Mouse (Mus musculus) heart, embryonic 10.5 days (tissue): ENCODE results near the gene Il17rb. TPM values are rescaled to one million over a fixed set of nuclear protein-coding genes. Genes with fewer than 3 reads are reported as not detected.

Experiments used
- DNase-seq: peaks from one replicate; pipeline ENCODE4 v3.0.0-alpha.2; 2017; ENCODE audit warnings: low spot score
- H3K27ac ChIP-seq: fragments of 300-500 bp; sonication (generic); 2 replicates; pipeline ENCODE4 v1.5.1; 2016; ENCODE audit warnings: mild to moderate bottlenecking
- H3K27me3 ChIP-seq: fragments of 300-500 bp; sonication (generic); 2 replicates; pipeline ENCODE4 v1.6.1; 2016; ENCODE audit warnings: mild to moderate bottlenecking; ENCODE audit not compliant: poor library complexity, insufficient read depth, severe bottlenecking
- H3K36me3 ChIP-seq: fragments of 300-500 bp; sonication (generic); 2 replicates; pipeline ENCODE4 v1.6.1; 2016; ENCODE audit warnings: mild to moderate bottlenecking, moderate library complexity
- H3K4me1 ChIP-seq: fragments of 300-500 bp; sonication (generic); 2 replicates; pipeline ENCODE4 v1.6.1; 2016; ENCODE audit warnings: mild to moderate bottlenecking
- H3K4me3 ChIP-seq: fragments of 300-500 bp; sonication (generic); 2 replicates; pipeline ENCODE4 v1.5.1; 2016; ENCODE audit warnings: mild to moderate bottlenecking, moderate library complexity
- H3K9me3 ChIP-seq: fragments of 300-500 bp; sonication (generic); 2 replicates; pipeline ENCODE4 v1.6.1; 2016; ENCODE audit warnings: mild to moderate bottlenecking, moderate library complexity
- WGBS: fragments of 180-500 bp; shearing (Covaris S2); methylation state at CpG from one replicate; pipeline ENCODE4 v1.1.7; 2016; 5-methylcytosine and 5-hydroxymethylcytosine counted together
- polyA plus RNA-seq: library from polyadenylated mRNA; unstranded; fragments of >200 nt; fragmentation: Nextera tagmentation; extraction: Ambion mirVana; gene quantifications from 2 replicates; pipeline ENCODE4 v1.2.1, GENCODE M21; 2016

Gene Il17rb
- polyA plus RNA-seq, 1 experiment from 2014 or later: 0.69 TPM

DNA sequence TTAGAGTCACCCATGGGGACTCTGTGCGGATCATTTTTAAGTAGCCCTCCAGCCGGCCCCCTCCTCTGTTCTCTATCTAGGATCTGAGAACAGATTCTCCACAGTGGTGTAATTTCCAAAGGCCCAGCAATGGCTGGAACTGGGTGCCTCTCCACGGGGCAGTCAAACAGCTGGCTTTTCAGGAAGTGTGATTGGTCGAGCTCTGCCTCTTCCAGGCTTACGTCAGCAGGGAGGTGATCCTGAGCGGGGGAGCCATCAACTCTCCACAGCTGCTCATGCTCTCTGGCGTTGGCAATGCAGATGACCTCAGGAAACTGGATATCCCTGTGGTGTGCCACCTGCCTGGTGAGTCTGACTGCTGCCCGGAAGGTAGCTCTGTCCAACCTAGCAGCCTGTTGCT, 24.7 kb upstream of the Il17rb start:
- 62% methylated on average over 8 of the region's 8 CpGs for WGBS
- DNase-seq: no peak
- Histone ChIP-seq H3K27me3 (0 out of 2 replicates have a peak, but pooled peaks cover 4% of the 10 kb centered on the region), H3K4me3 (no peak overlapping the region), H3K4me1 (0 out of 2 replicates have a peak, but pooled peaks cover 3% of the 10 kb centered on the region), H3K27ac (no peak overlapping the region), H3K36me3 (peaks cover 26% of the 10 kb centered on the region; the same call in 1 of the 2 replicates), H3K9me3 (no peaks in the 10 kb centered on the region)

DNA sequence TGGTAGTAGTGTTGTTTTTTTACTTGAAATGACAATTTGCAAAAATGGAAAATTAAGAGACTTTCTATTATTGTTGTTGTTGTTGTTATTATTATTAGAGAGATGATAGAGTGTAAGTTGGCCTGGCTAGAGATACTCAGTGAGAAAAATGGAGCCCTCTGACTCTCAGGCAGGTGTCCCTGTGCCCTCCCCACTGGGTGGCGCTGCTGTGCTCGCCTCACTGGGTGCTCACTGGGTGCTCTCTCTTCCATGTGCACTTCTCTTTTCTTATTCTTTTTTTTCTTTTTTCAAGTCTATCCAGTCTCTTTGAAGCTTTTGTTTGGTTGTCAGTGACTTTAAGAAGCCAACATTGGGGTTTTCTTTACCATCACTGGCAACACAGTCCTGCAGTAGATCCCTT, 18.7 kb upstream of the Il17rb start:
- no peak for DNase-seq
- no peaks in the 10 kb centered on the region for H3K27me3 ChIP-seq
- no peaks in the 10 kb centered on the region for H3K4me1 ChIP-seq
- no peaks in the 10 kb centered on the region for H3K9me3 ChIP-seq
- no peak overlapping the region for H3K27ac ChIP-seq
- no peak overlapping the region for H3K4me3 ChIP-seq
- 22% methylated on average over 2 of the region's 2 CpGs for WGBS
- no peaks in the 10 kb centered on the region; the same call in 1 of the 2 replicates for H3K36me3 ChIP-seq

DNA sequence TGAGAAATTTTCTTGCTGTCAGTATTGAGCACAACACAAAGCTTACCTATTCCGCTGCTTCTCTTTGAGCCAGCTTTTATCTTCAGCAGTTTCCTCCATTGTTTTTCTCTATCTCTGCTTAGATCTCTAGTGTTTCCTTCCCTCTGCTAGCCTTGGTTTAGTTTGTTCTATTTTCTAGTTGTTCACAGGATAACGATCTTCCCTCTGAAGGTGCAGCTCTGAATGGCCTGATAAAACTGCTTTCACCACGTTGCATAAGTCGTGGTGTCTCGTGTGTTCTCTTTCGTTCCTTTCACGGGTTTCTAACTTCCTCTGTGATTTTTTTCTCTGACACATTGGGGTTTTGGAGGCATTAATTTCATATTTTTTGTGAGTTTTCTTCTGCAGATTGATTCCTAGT, 15.7 kb upstream of the Il17rb start:
- Histone ChIP-seq H3K36me3 (no peaks in the 10 kb centered on the region), H3K27ac (no peak overlapping the region), H3K4me1 (no peaks in the 10 kb centered on the region), H3K9me3 (no peaks in the 10 kb centered on the region), H3K4me3 (no peak overlapping the region), H3K27me3 (no peaks in the 10 kb centered on the region)
- DNase-seq: no peak
- 53% methylated on average over 7 of the region's 7 CpGs for WGBS

DNA sequence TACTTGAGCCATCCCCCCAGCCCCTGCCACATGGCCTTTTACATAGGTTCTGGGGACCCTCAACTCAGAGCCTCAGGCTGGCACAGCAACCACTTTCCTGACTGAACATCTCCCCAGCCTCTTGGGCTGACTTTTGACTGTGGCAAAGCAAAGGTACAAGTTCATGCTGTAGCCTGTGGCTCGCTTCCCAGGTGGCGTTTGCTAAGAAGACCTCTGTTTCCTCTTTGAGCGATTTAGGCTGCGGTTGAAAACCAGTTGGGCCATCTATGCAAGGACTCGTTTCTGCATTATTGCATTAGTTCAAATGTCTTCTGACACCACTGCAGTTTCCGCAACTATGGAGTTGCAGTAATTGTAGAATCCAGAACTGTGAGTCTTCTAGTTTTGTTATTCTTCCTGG, 13.8 kb upstream of the Il17rb start:
- no peak for DNase-seq
- H3K4me1 ChIP-seq: no peaks in the 10 kb centered on the region
- H3K4me3 ChIP-seq: no peak overlapping the region
- no peaks in the 10 kb centered on the region for H3K36me3 ChIP-seq
- no peaks in the 10 kb centered on the region for H3K9me3 ChIP-seq
- no peak overlapping the region for H3K27ac ChIP-seq
- no peaks in the 10 kb centered on the region for H3K27me3 ChIP-seq
- 87% methylated on average over 6 of the region's 6 CpGs for WGBS

DNA sequence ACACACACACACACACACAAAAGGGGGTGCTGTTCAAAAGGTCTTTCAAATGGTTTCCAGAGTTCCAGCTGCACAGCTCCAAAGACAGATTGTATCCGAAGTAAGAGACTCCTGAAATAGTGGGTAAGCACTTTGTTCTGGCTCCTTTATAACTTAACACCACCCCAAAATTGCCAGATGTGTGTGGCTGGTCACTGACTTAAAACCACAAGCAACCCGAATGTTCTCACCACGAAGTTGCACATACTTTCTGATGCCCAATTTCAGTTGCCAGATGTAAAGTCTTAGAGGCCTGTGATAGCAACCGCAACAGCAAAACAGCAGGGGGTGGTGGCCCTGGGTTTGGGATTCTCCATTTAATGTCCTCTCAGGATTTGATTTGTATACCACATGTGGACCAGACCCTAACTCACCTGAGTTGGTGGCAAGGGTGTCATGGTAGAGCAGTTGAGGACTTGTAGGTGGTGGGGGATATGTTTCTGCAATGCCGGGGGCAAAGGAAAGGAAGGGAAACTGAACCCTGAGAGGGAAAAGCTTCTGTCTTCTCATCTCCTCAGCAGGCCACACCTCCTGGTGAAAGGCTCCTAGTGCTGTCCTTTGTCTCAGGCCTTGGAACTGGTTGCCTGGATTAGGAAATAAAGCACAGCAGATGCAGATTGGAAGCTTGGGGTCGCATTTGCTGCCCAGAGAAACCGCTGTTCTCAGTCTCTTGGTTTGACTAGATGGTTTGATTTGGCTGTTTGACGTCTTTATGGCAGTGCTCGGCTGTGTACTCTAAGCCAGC, 11.3 kb upstream of the Il17rb start:
- Histone ChIP-seq H3K27ac (no peak overlapping the region), H3K4me3 (no peak overlapping the region), H3K27me3 (no peaks in the 10 kb centered on the region), H3K4me1 (no peaks in the 10 kb centered on the region), H3K36me3 (no peaks in the 10 kb centered on the region), H3K9me3 (no peaks in the 10 kb centered on the region)
- 63% methylated on average over 9 of the region's 9 CpGs for WGBS
- DNase-seq: no peak

- no peak for DNase-seq
- 91% methylated on average over 8 of the region's 8 CpGs for WGBS
Measured at GRCm38 (mm10) chr14:30019375-30019774, 10.7 kb upstream of the Il17rb start.

DNA sequence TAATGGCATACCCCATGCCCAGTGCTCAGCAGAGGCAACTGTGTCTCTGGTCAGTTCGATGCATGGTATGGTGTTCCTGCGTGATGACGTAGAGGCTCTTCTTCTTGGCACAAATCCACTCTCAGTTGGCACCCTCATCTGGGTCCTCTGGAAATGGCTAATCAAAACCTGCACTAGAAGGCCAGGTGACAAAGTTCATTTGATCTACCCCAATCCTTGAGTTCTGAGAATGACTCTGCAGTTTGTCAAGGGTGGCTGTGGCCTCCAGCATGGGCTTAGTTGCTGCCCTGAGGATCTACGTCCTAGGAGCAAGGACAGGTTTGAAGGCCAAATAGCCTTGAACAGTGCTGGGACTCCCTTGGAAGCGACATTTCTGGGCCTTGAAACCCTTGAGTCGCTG, 10.2 kb upstream of the Il17rb start:
- Histone ChIP-seq H3K4me1 (no peaks in the 10 kb centered on the region), H3K36me3 (no peaks in the 10 kb centered on the region), H3K4me3 (no peak overlapping the region), H3K27me3 (no peaks in the 10 kb centered on the region), H3K9me3 (no peaks in the 10 kb centered on the region), H3K27ac (no peak overlapping the region)
- WGBS: 83% methylated on average over 6 of the region's 6 CpGs
- no peak for DNase-seq

More at GRCm38 (mm10) chr14:30019375-30019774, 10.7 kb upstream of the Il17rb start:
- Histone ChIP-seq H3K4me1 (no peaks in the 10 kb centered on the region), H3K36me3 (no peaks in the 10 kb centered on the region), H3K27me3 (no peaks in the 10 kb centered on the region), H3K27ac (no peak overlapping the region), H3K4me3 (no peak overlapping the region), H3K9me3 (no peaks in the 10 kb centered on the region)

DNA sequence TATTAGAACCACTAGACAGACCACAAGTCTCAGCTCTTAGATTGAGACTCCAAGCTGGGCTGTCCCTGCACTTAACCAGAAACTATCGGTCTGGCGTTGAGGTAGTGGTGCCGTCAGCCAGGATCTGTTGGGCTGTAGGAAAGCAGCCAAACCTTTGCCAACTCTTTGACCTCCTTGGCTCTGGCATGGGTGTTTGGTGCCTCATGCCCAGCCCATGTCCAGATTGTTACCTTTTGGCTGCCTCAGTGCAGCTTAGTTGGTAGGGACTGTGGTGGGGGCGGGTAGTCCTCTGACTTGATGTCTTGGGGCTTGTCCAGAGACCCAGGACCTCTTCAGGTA, 9.7 kb upstream of the Il17rb start:
- Histone ChIP-seq H3K36me3 (no peaks in the 10 kb centered on the region), H3K27me3 (no peaks in the 10 kb centered on the region), H3K27ac (no peak overlapping the region), H3K4me1 (no peaks in the 10 kb centered on the region), H3K4me3 (no peak overlapping the region), H3K9me3 (no peaks in the 10 kb centered on the region)
- WGBS: 92% methylated on average over 4 of the region's 4 CpGs
- DNase-seq: no peak

DNA sequence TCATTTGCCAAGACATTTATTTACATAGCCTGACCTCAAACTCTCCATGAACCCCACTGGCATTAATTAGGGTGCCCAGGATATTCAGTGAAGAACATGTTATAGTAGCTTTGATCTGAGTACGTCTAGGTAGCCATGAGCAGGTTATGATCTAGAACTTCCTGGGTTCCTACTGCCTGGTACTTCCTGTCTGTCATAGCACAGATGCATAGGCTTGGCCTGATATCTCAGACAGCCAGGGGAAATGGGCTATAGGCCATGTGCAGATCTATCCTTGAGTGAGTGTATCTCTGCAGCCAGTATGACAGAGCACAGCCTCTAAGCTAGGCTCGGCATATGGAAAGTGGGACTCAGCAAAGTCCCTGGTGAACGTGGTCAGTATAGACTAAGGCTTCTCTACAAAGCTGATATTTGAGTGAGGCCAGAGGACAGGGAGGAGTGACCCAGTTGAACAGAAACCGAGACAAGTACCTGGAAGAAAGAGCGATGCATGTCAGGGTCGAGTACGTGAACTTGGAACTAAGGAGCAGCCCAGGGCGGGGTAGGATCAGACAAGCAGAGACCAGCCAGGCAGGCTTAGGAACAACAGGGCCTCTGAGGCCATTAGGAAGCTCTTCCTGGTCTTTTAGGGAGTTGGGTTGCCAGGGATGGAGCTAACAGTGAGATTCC, 9.2 kb upstream of the Il17rb start:
- no peak for DNase-seq

GRCm38 (mm10) chr14:30016666-30017065, 8.0 kb upstream of the Il17rb start:
- no peaks in the 10 kb centered on the region for H3K36me3 ChIP-seq
- no peaks in the 10 kb centered on the region for H3K9me3 ChIP-seq
- H3K4me1 ChIP-seq: no peaks in the 10 kb centered on the region
- DNase-seq: no peak
- no peak overlapping the region for H3K4me3 ChIP-seq
- no peaks in the 10 kb centered on the region for H3K27me3 ChIP-seq
- WGBS: 84% methylated on average over 5 of the region's 5 CpGs
- no peak overlapping the region for H3K27ac ChIP-seq

More for the DNA sequence above, 9.2 kb upstream of the Il17rb start:
- H3K4me1 ChIP-seq: no peaks in the 10 kb centered on the region
- 82% methylated on average over 8 of the region's 8 CpGs for WGBS
- no peak overlapping the region for H3K4me3 ChIP-seq
- H3K27ac ChIP-seq: no peak overlapping the region
- H3K27me3 ChIP-seq: no peaks in the 10 kb centered on the region
- H3K36me3 ChIP-seq: no peaks in the 10 kb centered on the region
- no peaks in the 10 kb centered on the region for H3K9me3 ChIP-seq

- Histone ChIP-seq H3K36me3 (no peaks in the 10 kb centered on the region), H3K9me3 (no peaks in the 10 kb centered on the region), H3K4me3 (no peak overlapping the region), H3K4me1 (0 out of 2 replicates have a peak, but pooled peaks cover 5% of the 10 kb centered on the region), H3K27ac (no peak overlapping the region), H3K27me3 (peaks cover 16% of the 10 kb centered on the region)
- 63% methylated on average over 1 of the region's 1 CpGs for WGBS
- DNase-seq: no peak
Measured at GRCm38 (mm10) chr14:30015008-30015407, 6.3 kb upstream of the Il17rb start.

DNA sequence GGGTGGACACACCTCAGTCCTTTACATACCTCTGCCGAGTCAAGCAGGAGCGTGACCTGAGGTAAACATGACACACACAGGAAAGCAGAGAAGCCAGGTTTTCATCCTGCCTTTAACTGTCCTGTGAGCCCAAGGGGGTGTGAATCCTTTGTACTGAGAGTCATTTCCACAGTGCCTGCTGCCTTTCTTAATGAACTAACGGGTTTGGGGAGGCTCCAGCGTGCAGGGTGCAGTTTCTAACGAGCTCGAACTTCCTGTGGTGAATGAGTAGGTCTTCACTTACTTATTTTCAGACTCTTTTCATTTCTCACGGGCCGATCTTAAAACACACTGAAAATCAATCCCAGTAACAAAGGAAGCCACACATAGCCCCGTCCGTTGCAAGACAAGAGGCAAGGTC, 5.8 kb upstream of the Il17rb start:
- Histone ChIP-seq H3K4me1 (peaks cover 5% of the 10 kb centered on the region; the same call in 1 of the 2 replicates), H3K4me3 (no peak overlapping the region), H3K27ac (no peak overlapping the region), H3K36me3 (no peaks in the 10 kb centered on the region), H3K27me3 (peaks cover 21% of the 10 kb centered on the region), H3K9me3 (no peaks in the 10 kb centered on the region)
- no peak for DNase-seq
- 76% methylated on average over 10 of the region's 10 CpGs for WGBS

- H3K27me3 ChIP-seq: peaks cover 46% of the 10 kb centered on the region
- no peak overlapping the region for H3K27ac ChIP-seq
- H3K4me3 ChIP-seq: no peak overlapping the region
- no peaks in the 10 kb centered on the region for H3K36me3 ChIP-seq
- H3K9me3 ChIP-seq: no peaks in the 10 kb centered on the region
- WGBS: 83% methylated on average over 10 of the region's 10 CpGs
- H3K4me1 ChIP-seq: peaks cover 14% of the 10 kb centered on the region
- no peak for DNase-seq
Measured at GRCm38 (mm10) chr14:30011886-30012560, 3.3 kb upstream of the Il17rb start.
